Mouse (Mus musculus) liver, embryonic 14.5 days (tissue): ENCODE results near the gene Lrrc32. TPM values are rescaled to one million over a fixed set of nuclear protein-coding genes. Genes with fewer than 3 reads are reported as not detected.

ENCODE experiments used
- ATAC-seq: fragments of 200-750 bp; cut with Nextera tagmentation; 2 replicates; pipeline ENCODE4 v1.8.0; 2017; ENCODE audit warnings: moderate number of reproducible peaks, mild to moderate bottlenecking, moderate library complexity; ENCODE audit not compliant: insufficient read depth
- DNase-seq, 3 experiments: peaks; one replicate each; pipeline ENCODE4 v3.0.0-alpha.2; 2012 to 2013; ENCODE audit warnings: low read depth in 3 of 3, low spot score in 3 of 3
- H3K27ac ChIP-seq: fragments of 300-500 bp; sonication (generic); 2 replicates; pipeline ENCODE4 v1.5.1; 2014; ENCODE audit warnings: moderate library complexity, mild to moderate bottlenecking, control low read depth, inconsistent platforms
- H3K27me3 ChIP-seq: fragments of 300-500 bp; sonication (generic); 2 replicates; pipeline ENCODE4 v1.6.1; 2014; ENCODE audit warnings: mild to moderate bottlenecking, low read length, moderate library complexity; ENCODE audit not compliant: control insufficient read depth, insufficient read depth
- H3K36me3 ChIP-seq: fragments of 300-500 bp; sonication (generic); replicated peaks from 2 replicates; pipeline ENCODE4 v1.6.1; 2014; ENCODE audit warnings: low read depth; ENCODE audit not compliant: control insufficient read depth, insufficient read depth
- H3K4me1 ChIP-seq, 2 experiments: fragments of 200-500 bp in 1 of 2; fragments of 300-500 bp in 1 of 2; sonication (generic) in 1 of 2; replicated peaks; 2 replicates each; pipeline ENCODE4 v1.6.1; 2012 to 2014; ENCODE audit warnings: antibody characterized with exemption in 1 of 2, inconsistent platforms in 1 of 2, low read length in 1 of 2; ENCODE audit not compliant: control insufficient read depth in 2 of 2, insufficient read depth in 2 of 2
- H3K4me2 ChIP-seq: fragments of 300-500 bp; sonication (generic); 2 replicates; pipeline ENCODE4 v1.6.1; 2014; ENCODE audit warnings: low read depth, mild to moderate bottlenecking, control low read depth, moderate library complexity
- H3K4me3 ChIP-seq, 2 experiments: fragments of 200-500 bp in 1 of 2; fragments of 300-500 bp in 1 of 2; sonication (generic) in 1 of 2; 2 replicates each; pipeline ENCODE4 v1.5.1; 2012 to 2014; ENCODE audit warnings: low read depth in 2 of 2, low read length in 2 of 2, mild to moderate bottlenecking in 2 of 2, control low read depth in 1 of 2, inconsistent platforms in 1 of 2, moderate library complexity in 1 of 2; ENCODE audit not compliant: insufficient read depth in 1 of 2
- H3K9ac ChIP-seq: fragments of 300-500 bp; sonication (generic); replicated peaks from 2 replicates; pipeline ENCODE4 v1.6.1; 2014; ENCODE audit warnings: mild to moderate bottlenecking, control low read depth, moderate library complexity
- H3K9me3 ChIP-seq: fragments of 300-500 bp; sonication (generic); 2 replicates; pipeline ENCODE4 v1.6.1; 2016; ENCODE audit warnings: low read length, mixed read lengths; ENCODE audit not compliant: control insufficient read depth
- CTCF ChIP-seq: IDR thresholded peaks from 2 replicates; pipeline ENCODE4 v1.5.1; 2016; ENCODE audit warnings: antibody characterized with exemption, low read depth, control low read depth
- EP300 ChIP-seq: IDR thresholded peaks from 2 replicates; pipeline ENCODE4 v1.6.1; 2016; ENCODE audit warnings: antibody characterized with exemption, low read depth
- WGBS: fragments of 180-500 bp; shearing (Covaris S2); extraction: QIAGEN DNeasy Blood & Tissue Kit; methylation state at CpG from one replicate; pipeline ENCODE4 v1.1.7; 2014; ENCODE audit not compliant: insufficient replicate concordance; 5-methylcytosine and 5-hydroxymethylcytosine counted together
- polyA plus RNA-seq, 2 experiments: library from polyadenylated mRNA; depleted of rRNA in 1 of 2; stranded (reverse) in 1 of 2; unstranded in 1 of 2; fragments of >200 nt; fragmentation: Nextera tagmentation in 1 of 2; extraction: Ambion mirVana in 1 of 2; gene quantifications; 2 replicates each; pipeline versions ENCODE4 v1.2.1 to v1.2.3; 2012 to 2014

Lrrc32 gene
- polyA plus RNA-seq (2012; rRNA removed) (3.6 and 4.4 TPM in 2 replicates), polyA plus RNA-seq (2014; fragmentation: Nextera tagmentation; extraction: Ambion mirVana) (4.7 and 5.5 TPM in 2 replicates)

- TF ChIP-seq EP300 (no peak), CTCF (no peak)
- H3K4me1 ChIP-seq, result no peaks in the 10 kb centered on the region; a peak in 1 of 4 replicates
- H3K4me3 ChIP-seq, result peak within 1 kb of the TSS; percentile 47
- H3K27ac ChIP-seq, result no peak within 1 kb of the TSS
- ATAC-seq (no peak), DNase-seq (no peak)
- H3K4me2 ChIP-seq, result peak within 1 kb of the TSS; percentile 57
- no peak within 1 kb of the TSS for H3K9ac ChIP-seq
- WGBS, result 40% methylated on average over 6 of the region's 6 CpGs
- H3K27me3 ChIP-seq, result peaks cover 18% of the 10 kb centered on the region
- H3K9me3 ChIP-seq, result no peaks in the 10 kb centered on the region
- no peaks in the 10 kb centered on the region for H3K36me3 ChIP-seq
These were observed at the start of gene Lrrc32 for GRCm38 (mm10) chr7:98489131-98489530. TSS of gene Lrrc32 (plus strand) at chr7:98489283.

GRCm38 (mm10) chr7:98439956-98440466 is 49.1 kb upstream of the Lrrc32 start, which contains the start of gene Gucy2d:
TSS of gene Gucy2d (plus strand) at chr7:98440416.
- ATAC-seq, result no peak
- 38% methylated on average over 10 of the region's 10 CpGs for WGBS
- DNase-seq, result no peak

GRCm38 (mm10) chr7:98446873-98447272 is 42.2 kb upstream of the Lrrc32 start:
- WGBS, result 46% methylated on average over 3 of the region's 3 CpGs
- H3K4me2 ChIP-seq, result no peak overlapping the region
- DNase-seq, result no peak
- H3K4me1 ChIP-seq, result no peaks in the 10 kb centered on the region
- no peak overlapping the region for H3K27ac ChIP-seq
- no peak overlapping the region for H3K4me3 ChIP-seq
- no peak for ATAC-seq
- H3K9me3 ChIP-seq, result no peaks in the 10 kb centered on the region
- no peaks in the 10 kb centered on the region for H3K27me3 ChIP-seq
- no peak overlapping the region for H3K9ac ChIP-seq
- TF ChIP-seq CTCF, result no peak
- no peak for TF ChIP-seq EP300
- no peaks in the 10 kb centered on the region for H3K36me3 ChIP-seq

More at GRCm38 (mm10) chr7:98439956-98440466, 49.1 kb upstream of the Lrrc32 start, which contains the start of gene Gucy2d:
- Histone ChIP-seq H3K27ac (no peak within 1 kb of the TSS), H3K9ac (no peak within 1 kb of the TSS), H3K4me1 (no peaks in the 10 kb centered on the region), H3K4me3 (no peak within 1 kb of the TSS), H3K9me3 (no peaks in the 10 kb centered on the region), H3K36me3 (no peaks in the 10 kb centered on the region), H3K27me3 (no peaks in the 10 kb centered on the region), H3K4me2 (no peak within 1 kb of the TSS)
- TF ChIP-seq EP300 (no peak), CTCF (no peak)

GRCm38 (mm10) chr7:98447585-98448308 is 41.3 kb upstream of the Lrrc32 start:
- no peaks in the 10 kb centered on the region for H3K27me3 ChIP-seq
- H3K4me3 ChIP-seq, result no peak overlapping the region
- H3K9me3 ChIP-seq, result no peaks in the 10 kb centered on the region
- H3K9ac ChIP-seq, result no peak overlapping the region
- TF ChIP-seq EP300 (no peak), CTCF (peak; percentile 60)
- peak in 1 of 3 experiments; percentile 16 for DNase-seq
- no peak overlapping the region for H3K27ac ChIP-seq
- ATAC-seq, result no peak
- H3K4me2 ChIP-seq, result no peak overlapping the region
- no peaks in the 10 kb centered on the region for H3K4me1 ChIP-seq
- H3K36me3 ChIP-seq, result no peaks in the 10 kb centered on the region
- WGBS, result 44% methylated on average over 11 of the region's 11 CpGs

GRCm38 (mm10) chr7:98448309-98448630 is 40.8 kb upstream of the Lrrc32 start:
- Histone ChIP-seq H3K36me3 (no peaks in the 10 kb centered on the region), H3K27ac (no peak overlapping the region), H3K9ac (no peak overlapping the region), H3K27me3 (no peaks in the 10 kb centered on the region), H3K4me1 (no peaks in the 10 kb centered on the region), H3K9me3 (no peaks in the 10 kb centered on the region), H3K4me3 (no peak overlapping the region), H3K4me2 (no peak overlapping the region)
- ATAC-seq (no peak), DNase-seq (no peak)
- WGBS, result 54% methylated on average over 5 of the region's 5 CpGs
- TF ChIP-seq EP300 (no peak), CTCF (no peak)
